Mouse (Mus musculus) heart, adult 2 months (tissue): ENCODE measurements around the gene Spock2.

Experiments
- CTCF ChIP-seq: fragments of 200-600 bp; IDR thresholded peaks from 2 replicates; pipeline ENCODE4 v1.8.1; 2022; ENCODE audit warnings: antibody characterized with exemption, mild to moderate bottlenecking, moderate library complexity
- POLR2A ChIP-seq: fragments of 200-500 bp; IDR thresholded peaks from 2 replicates; pipeline ENCODE4 v1.6.1; 2011; ENCODE audit warnings: mild to moderate bottlenecking, low read depth, low read length, control low read depth; ENCODE audit not compliant: insufficient read depth

DNA sequence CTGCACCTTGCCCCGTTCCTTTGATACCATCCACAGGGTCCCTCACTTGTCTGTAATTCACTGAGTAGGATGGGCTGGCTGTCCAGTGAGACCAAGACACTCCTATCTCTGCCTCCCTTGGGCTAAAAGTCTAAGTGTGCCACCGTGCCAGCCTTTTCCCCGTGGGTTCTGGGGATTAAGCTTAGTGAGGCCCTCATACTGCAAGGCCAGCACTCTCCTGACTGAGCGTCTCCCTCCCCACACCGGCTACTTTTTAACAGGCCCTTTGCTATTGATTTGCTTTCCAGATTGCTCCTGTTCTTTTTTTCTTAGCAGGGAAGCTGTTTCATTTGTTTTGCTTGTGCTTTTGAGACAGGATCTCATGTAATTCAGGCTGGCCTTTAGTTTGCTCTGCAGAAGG is 43.1 kb upstream of the Spock2 start:
- TF ChIP-seq CTCF = no peak
- no peak for TF ChIP-seq POLR2A
